Mouse (Mus musculus) right cerebral cortex, postnatal 25 days (tissue): Measurements from ENCODE around the gene Mapk11.

ENCODE experiments used
- DNase-seq: peaks from one replicate; pipeline ENCODE4 v3.0.0; 2022

Mapk11 gene

GRCm38 (mm10) chr15:89140048-89140658 is 9.3 kb downstream of the Mapk11 start:
- peak; percentile 80 for DNase-seq

DNA sequence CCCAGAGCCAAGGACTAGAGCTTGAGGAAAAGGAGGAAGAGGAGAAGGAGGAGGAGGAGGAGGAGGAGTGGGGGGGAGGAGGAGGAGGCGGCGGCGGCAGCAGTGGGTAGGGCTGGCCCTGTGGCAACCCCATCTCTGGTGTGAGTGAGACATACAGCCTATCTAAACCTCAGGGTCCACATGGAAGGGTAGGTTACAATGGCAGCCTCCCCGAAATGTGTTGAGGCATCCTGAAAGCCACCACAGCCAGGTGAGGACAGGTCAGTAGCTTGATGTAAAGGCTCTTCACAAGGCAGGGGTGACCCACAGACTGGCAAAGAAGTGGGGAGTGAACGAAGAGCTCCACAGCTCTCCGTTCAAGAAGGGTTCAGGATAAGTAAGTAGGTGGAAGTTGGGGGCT is 10.9 kb downstream of the Mapk11 start:
- DNase-seq: no peak

- DNase-seq: no peak
Measured at GRCm38 (mm10) chr15:89138046-89138405, 11.4 kb downstream of the Mapk11 start.

DNA sequence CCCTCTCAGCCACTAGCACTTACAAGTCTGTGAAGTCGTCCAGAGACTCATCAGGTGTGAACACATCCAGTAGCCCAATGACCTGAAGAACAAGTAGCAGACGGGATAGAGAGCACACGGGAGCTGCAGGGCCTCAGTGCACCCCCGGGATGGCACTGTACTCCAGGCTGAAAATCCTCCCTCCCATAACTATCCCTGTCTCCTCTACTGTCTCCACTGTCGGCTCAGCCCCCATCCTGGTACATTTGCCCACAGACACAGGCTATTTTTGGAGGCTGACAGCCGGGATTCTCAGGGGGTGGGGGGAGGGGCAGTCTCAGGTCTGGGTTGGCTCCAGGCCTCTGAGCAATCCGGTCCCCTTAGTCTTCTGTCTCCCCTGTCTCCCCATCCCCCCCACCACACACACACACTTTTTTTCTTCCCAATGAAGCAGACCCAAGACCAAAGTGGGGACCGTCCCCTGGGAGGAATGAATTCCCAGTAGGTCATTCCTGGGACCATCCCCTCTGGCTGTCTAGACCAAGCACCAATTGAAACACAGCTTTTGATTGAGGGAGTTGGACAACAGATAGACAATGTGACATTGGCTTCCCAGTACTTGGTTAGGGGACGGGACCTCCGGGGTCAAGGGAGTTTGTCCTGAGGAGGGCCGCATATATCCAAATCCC is 11.9 kb downstream of the Mapk11 start:
- no peak for DNase-seq

- DNase-seq: no peak
Measured at GRCm38 (mm10) chr15:89136461-89137155, 12.8 kb downstream of the Mapk11 start.

- DNase-seq: no peak
Measured at GRCm38 (mm10) chr15:89131316-89131715, 18.1 kb downstream of the Mapk11 start.

- no peak for DNase-seq
Measured at GRCm38 (mm10) chr15:89130245-89130644, 19.2 kb downstream of the Mapk11 start.

- DNase-seq: peak; percentile 85
Measured at GRCm38 (mm10) chr15:89128382-89129350, 20.8 kb downstream of the Mapk11 start, which contains the start of gene Hdac10. Gene Hdac10, minus strand, starts transcription at chr15:89128700.

- DNase-seq: no peak
Measured at GRCm38 (mm10) chr15:89127364-89127940, 22.0 kb downstream of the Mapk11 start.

- DNase-seq: no peak
Measured at GRCm38 (mm10) chr15:89126622-89127021, 22.8 kb downstream of the Mapk11 start.

- DNase-seq: no peak
Measured at GRCm38 (mm10) chr15:89125351-89125750, 24.1 kb downstream of the Mapk11 start.

DNA sequence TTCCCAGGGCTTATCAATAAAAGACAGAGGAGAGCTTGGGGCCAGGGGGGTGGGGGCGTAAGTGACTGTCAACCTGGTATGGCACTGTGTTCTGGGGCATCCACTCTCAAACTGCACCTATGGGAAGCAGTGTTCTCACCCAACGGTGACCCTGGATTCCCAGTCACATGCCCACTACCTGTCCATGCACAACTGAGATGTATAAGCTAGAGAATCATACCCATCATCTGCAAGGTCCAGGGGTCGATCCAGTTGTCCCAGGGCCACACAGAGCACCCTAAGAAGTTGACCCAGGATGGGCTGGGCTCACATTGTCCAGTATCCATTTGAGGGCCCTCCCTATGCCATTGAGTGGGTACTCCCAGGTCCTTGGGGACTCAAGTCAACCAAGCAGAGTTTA is 25.1 kb downstream of the Mapk11 start:
- DNase-seq: no peak

GRCm38 (mm10) chr15:89123595-89123994 is 25.8 kb downstream of the Mapk11 start:
- peak; percentile 70 for DNase-seq

DNA sequence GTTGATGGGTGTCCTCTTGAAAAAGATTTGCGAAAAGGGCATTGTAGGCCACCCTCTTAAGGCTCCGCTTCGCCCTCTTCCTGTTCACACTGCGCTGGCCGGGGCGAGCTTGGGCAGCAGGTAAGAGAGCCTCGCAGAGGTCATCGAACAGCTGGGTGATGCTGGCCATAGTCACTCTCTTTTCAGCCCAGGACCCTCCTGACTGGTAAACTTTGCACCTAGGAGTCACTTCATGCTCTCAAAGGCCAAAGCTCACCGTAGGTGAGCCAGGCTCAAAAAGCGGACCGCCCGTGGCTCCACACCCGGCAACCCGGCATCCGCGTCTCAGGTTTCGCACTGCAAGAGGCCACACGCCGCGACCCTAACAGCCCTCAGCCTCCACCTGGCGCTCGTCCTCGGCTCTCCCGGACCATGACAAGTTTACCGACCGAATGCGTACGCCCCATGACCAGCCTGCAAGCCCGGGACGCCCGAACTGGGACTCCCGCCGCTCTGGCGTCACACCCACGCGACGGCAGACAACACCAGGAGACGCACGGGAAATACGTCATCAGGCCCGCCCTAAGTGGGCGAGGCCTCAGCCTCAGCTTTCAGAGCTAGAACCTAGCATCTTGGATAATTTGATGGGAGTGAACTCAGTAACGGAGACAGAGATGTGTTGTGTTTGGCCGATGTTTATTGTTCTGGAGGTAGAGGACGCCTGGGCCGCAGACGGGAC is 26.6 kb downstream of the Mapk11 start, which contains the start of gene Tubgcp6:
TSS of gene Tubgcp6 (minus strand) at position 464 of the 718 bp plus-strand sequence.
- peak; percentile 96 for DNase-seq

GRCm38 (mm10) chr15:89118007-89118406 is 31.4 kb downstream of the Mapk11 start:
- no peak for DNase-seq

GRCm38 (mm10) chr15:89110147-89110546 is 39.3 kb downstream of the Mapk11 start:
- DNase-seq: no peak

DNA sequence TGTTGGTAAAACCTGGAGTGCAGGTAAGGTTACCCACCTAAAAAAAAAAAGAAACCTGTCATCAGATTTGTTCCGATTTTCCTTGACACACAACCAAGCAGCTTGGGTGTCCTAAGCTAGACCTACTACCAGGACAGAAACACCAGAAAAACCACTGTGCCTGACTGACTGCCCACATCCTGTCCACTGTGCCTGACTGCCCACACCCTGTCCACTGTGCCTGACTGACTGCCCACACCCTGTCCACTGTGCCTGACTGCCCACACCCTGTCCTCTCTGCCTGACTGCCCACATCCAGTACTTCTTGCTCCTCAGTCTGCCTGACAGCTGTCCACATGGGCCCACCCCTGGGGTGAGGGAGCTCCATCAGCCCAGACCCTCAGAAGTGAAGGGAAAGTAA is 42.5 kb downstream of the Mapk11 start:
- DNase-seq: no peak

DNA sequence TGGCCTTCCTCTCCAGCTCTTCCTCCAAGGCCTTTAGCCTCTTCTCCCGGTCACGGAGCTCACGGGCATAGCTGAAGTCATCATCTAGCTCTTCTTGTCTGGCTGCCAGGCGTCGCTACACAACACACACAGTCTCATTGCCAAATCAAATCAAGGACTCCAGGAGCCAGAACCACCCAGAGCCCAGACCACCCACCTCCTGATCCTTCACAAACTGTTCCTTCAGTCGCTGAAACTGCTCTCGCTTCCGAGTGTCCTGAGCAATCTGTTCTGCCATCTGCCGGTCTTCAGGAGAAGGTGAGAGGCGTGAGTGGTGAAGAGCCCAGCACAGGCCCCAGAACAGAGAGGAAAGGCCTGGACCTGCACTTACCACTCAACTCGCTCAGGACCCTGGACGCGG is 43.4 kb downstream of the Mapk11 start:
- no peak for DNase-seq

- DNase-seq: no peak
Measured at GRCm38 (mm10) chr15:89104425-89104824, 45.0 kb downstream of the Mapk11 start.

- DNase-seq: no peak
Measured at GRCm38 (mm10) chr15:89103921-89104320, 45.5 kb downstream of the Mapk11 start.

- no peak for DNase-seq
Measured at GRCm38 (mm10) chr15:89102646-89103045, 46.8 kb downstream of the Mapk11 start.

GRCm38 (mm10) chr15:89100823-89101222 is 48.6 kb downstream of the Mapk11 start:
- no peak for DNase-seq
